Mouse (Mus musculus): ENCODE results near the gene Sdr39u1.

The Sdr39u1 gene

DNA sequence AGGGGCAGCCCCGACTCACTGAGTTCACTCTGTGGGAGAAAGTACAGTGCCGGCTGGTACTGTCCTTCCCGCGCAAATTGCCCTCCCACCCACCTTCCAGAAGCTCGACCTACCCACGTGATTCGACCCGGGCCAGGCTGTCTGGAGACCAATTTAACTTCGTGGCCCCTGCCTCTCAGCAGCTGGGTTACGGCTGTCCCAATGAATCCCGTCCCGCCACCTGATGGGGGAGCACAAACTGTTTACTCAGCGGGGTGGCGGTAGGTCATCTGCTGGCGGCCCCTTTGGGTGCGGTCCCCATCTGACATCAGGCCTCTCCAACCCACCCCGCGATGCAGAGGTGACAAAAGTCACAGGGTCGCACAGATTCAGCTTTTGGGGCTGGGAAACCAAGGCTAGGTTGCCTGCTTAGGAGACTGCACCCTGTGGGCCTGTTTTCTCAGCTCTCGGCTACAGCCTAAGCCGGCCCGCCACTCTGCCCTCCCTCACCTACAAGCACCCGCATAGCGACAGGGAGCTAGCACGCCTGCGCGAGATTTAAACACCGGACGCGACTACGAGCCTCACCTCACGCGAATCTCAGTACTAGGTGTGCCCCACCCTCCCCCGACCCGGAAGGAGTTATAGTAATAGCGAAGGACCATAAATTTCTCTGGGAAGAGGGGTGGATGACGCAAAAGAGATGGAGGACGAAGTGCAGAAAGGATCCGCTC is at the start of gene Sdr39u1:
Gene Sdr39u1 (minus strand): TSS at position 593 of the 713 bp plus-strand sequence.
- no peak for DNase-seq (ENCODE audit: extremely low spot score, low read depth, low spot score)

DNA sequence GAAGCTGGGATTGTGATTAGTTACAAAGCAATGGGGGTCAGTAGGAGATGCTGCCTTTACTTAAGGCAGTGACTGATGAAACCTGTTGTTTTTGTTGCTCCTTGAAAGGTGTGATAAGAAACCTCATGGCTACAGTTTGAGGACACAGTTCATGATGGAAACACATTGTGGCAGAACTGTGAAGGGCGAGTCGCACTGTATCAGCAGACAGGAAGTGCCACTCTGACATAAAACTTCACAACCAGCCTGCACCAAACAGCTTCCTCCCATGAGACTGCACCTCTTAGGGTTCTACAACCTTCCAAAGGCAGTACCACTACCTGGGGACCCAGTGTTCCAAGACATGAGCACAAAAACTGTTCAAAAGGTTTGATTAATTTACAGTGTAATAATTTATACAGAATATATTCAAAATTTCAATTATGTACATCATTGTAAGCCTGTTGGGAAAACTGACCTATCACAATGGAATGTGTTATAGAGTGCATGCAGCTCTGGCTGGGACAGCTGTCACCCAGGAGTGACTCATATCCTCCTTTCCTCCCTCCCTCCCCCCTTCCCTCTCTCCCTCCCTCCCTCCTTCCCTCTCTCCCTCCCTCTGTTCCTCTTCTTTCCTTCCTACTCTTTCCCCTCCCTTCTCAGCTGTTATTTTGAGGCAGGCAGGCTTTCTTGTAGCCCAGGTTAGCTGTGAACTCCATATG is 46.3 kb upstream of the Sdr39u1 start:
- DNase-seq (ENCODE audit: extremely low spot score, low read depth, low spot score): no peak

DNA sequence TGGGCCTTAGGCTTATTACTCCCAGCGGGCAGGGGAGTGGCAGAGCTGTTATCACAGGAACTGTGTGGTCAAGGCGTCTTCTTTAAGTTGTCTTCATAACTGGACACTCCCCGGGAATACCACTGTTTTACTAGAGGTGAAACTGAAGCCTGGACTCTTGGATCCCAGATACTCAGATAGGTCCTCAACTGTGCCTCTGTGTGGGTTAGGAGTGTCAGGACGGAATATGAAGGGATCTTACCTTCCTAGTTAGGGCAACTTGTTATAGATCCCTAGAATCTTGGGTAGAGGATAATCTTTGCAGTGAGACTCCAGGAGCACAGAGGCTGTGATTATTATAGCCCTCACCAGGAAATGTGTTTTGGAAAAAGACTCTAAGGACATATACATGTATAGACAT is 44.5 kb upstream of the Sdr39u1 start, which contains the start of gene Cma1:
Gene Cma1 (minus strand): TSS at position 101 of the 400 bp plus-strand sequence.
- DNase-seq (ENCODE audit: extremely low spot score, low read depth, low spot score): no peak

DNA sequence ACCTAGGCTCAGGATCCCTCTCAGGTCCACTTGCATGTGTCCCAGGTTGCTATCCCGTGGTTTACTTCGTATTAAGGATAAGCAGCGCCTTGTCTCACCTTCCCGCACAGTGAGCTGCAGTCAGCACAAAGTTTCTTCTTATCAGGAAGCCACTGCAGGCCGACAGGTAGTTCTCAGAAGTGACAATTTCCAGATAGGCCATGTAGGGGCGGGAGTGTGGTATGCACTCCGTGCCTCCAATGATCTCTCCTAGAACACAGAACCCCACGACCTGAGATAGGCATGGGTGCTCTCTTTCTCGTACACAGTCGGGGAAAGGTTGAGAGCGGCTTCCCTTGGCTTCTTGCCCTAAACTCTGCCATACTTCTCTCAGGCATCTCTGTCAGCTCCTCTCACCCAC is 43.5 kb upstream of the Sdr39u1 start:
- DNase-seq (ENCODE audit: extremely low spot score, low read depth, low spot score): no peak

DNA sequence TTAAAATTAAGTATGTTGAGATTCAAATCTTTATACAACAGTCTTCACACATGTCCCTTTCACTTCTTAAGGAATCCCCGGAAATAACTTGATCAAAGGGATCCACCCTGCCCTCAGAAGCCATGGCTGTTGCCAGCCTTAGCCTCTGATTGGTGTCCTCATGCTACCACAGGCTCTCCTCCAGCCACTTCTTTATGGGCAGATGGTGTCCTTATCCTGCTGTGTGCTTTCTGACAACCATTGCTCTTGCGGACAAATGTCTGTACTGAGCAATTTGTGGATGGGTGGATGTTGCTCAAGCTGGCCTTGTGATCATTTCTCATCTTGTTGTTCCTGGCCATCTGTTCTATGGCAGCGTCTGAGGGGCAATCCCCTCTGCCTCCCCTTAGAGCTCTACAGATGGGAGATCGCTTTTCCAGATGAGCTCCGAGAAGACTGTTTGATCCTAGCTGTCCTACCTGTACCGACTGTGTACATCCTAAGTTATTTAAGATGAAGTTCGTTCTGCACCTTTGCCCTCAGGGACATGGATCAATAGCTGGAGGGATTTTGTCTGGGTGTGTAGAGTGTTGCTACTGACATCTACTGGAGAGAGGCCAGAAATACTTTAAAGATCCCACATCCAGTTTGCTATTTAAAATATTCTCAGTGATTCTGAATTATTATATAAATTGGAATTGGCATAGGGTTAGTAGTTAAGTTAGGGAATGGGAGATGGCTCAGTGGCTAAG is 40.1 kb upstream of the Sdr39u1 start:
- no peak for DNase-seq (ENCODE audit: extremely low spot score, low read depth, low spot score)

DNA sequence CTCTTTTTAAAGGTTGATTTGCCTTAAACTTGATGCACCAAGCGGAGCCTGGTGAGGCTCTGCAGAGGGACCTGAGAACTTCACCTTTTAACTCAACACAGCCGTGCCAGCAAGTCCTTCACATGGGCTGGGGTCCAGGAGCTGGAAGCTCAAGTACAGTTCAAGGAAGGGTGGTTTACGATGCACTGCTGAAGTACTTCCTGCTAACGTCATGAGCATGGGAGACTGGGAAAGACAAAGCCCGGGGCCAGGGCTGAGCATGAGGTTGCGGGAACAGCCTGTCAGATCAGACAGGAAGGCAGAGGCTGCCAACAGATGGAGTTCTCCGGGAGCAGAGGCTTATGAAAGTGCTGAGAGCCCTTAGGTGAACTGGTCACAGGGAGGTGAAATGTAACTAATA is 33.5 kb upstream of the Sdr39u1 start:
- no peak for DNase-seq (ENCODE audit: extremely low spot score, low read depth, low spot score)

DNA sequence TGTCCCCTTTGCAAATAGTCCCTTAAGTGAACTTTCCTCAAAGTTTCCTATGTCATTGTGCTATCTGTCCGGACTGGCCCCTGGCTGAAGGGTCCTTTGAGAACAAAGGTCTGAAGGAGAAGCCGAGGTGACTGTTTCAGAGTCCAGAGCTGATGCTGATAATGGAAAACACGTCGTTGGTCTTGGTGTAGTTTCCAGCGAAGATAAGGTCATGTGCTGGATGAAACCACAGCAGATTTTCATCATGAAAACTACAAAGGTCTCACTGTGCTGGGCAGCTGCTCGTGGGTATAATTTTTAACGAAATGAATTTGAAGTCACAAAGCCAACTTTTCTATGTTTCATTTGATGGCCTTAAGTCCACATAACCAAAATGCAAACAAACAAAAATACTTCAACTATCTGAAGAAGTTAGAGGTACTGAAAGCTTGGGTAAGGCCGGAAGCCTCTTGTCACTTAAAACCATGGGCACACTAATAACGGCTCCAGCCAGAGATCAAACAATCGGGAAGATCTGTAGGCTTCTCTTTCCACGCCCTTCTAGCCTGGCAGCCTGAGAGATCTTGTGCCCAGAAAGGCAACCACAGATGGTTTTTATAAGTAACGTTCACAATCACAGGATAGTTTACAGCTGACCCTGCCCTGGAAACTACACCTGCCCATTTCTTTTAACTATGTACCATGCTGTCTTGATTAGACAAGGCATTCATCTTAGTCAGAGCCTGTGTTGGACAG is 29.3 kb upstream of the Sdr39u1 start:
- no peak for DNase-seq (ENCODE audit: extremely low spot score, low read depth, low spot score)

DNA sequence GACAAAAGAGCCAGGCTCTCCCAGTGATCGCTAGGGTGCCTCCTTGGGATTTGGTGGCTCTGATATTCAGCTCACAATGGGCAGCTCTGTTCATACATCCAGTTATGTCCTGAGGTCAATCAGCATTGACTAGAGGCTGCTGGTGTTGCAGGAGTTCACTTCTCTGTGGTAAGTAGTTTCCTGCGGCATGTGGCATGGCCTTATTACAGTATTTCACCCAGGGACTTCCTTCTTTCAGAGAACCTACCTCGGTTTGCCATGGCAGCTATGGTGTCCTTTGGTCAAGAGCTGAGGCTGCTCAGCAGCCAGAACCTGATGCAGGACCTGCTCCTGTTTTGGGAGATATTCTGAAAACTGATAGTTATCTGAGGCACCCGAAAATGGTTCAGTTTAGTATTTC is 26.8 kb upstream of the Sdr39u1 start:
- no peak for DNase-seq (ENCODE audit: extremely low spot score, low read depth, low spot score)

DNA sequence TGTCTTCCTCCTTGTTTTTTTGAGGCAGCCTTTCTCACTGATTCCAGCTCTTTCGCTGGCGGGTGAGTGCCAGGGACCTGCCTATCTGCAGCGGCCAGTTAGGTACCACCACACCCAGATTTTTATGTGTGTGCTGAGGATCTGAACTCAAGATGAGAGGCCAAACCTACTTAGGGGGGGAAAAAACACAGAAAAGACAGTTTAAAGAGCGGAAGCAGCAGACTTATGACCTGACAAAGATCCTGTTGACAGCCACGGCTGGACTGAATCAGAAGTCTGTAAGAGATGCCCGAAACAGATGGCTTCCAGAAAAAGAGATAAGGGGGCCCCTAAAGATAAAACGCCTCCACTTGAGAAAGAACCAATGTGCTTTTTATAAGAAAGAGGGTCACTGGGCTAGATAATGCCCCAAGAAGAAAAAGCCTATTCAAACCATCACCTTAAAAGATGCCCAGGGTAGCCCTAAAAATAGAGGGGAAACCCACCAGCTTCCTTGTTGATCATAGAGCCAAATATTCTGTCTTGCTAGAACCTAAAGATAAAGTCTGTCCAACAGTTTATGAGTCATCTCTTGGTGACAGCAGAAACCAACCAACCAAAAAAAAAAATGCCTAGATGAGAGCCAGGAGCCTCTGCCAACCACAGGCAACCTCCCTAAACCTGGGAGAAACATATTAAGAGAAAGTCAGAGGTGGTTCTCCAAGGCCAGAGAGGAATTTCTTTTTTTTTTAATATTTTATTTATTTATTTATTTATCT is 22.6 kb upstream of the Sdr39u1 start:
- DNase-seq (ENCODE audit: extremely low spot score, low read depth, low spot score): no peak

DNA sequence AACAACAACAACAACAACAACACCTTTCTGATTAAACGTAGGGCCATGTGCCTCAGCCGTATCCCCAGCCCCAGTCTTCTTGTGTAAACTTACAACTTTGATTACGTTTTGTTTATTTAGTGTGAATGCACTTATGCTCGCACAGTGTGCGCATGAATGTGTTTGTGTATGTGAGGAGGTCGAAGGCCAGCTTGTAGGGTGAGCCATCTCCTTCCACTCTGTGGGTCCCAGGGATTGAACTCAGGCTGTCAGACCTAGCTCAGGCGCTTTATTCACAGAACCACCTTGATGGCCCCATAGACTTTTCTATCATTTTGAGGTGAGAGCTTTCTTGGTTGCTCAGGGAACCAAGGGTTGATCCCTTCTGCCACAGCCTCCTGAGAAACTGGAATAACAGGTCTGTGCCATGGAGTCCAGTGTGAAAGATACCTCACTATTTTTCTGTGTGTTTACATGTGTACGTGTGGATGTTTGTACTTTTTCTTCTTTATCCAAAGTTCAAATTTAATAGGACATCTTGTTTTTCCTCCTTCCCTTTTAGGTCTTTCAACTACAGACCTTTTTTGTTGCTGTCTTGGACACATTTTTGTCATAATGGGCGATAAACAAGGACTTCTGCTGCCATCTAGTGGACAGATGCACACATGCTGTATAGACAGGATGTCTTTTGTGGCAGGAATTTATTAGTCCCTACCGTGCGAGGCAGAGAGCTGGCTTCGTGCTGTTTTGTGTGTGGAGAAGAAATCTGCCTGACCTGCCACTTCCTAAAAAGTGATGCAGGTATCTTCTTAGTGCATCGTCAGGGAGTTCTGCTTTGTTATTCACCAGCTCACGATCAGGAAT is 18.4 kb upstream of the Sdr39u1 start:
- peak; percentile 99 for DNase-seq (ENCODE audit: extremely low spot score, low read depth, low spot score)

DNA sequence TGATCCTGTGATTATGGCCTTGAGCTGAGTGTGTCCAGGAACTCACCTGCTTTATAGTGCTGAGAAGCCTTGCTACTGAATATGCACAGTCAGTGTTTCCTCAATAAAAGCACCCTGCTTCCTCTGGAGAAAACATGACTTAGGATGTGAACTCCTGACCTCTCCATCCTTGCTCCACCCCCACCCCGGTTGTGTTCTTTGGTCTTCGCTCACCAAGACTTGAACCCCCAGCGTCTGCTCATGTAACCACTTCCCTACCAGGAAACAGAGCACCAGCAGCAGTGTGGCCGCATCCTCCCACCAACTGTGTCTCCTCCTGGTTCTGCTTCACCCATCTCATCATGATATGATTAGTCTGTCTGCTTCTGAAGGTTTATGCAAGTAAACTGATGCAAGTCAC is 13.3 kb upstream of the Sdr39u1 start:
- no peak for DNase-seq (ENCODE audit: extremely low spot score, low read depth, low spot score)

DNA sequence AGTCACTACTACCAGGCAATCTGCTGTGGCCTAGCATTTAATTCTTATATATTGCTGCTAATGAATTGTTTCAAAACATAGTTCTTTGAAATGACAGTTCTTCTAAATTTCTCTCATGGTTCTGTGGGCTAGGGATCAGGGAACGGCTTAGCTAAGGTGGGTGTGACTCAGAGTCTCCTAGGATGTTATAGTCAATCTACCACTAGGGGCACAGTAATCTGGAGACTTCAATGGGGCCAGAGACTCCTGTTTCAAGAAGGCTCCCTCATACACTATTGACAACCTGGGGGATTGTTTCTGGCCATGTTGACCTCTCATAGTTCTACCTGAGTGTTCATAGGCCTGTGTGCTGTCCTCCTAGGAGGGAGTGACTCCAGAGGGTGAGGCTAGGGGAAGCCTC is 5.4 kb upstream of the Sdr39u1 start:
- DNase-seq (ENCODE audit: extremely low spot score, low read depth, low spot score): no peak

DNA sequence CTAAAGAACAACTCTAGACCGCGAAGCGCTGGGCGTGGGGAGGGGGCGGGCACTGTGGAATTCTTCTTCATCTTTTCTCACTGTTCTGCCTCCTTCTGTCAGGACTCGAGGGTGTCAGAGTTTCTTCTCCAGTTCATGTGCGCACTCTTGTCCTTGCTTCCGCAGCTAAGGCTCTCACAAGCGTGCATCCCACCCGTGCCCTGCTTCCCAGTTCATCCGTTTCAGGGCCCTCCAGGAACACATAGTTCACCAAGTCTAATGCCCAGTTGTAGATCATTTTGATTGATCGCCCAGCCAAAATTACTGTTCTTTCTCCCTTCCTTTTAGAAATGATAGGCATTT is 292 bp upstream of the Sdr39u1 start:
- DNase-seq (ENCODE audit: extremely low spot score, low read depth, low spot score): no peak

DNA sequence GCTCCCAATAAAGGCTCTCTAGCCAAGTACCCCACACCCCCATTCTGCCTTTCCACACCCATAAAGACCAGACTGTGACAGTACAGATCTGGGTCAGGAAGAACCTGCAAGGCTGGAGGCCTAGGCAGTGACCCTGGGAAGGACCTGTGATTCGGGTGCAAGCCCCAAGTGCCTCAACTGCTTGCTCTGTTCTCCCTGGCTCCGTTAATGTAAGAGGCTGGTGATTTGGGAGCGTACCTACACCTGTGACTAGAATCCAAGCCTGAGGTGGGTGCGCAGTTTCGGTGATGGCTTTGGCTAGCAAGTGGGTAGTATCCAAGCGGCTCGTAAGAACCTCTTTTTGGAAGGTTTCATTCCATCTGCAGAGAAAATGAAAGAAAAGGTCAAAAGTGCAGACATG is 1.1 kb downstream of the Sdr39u1 start:
- DNase-seq (ENCODE audit: extremely low spot score, low read depth, low spot score): no peak

DNA sequence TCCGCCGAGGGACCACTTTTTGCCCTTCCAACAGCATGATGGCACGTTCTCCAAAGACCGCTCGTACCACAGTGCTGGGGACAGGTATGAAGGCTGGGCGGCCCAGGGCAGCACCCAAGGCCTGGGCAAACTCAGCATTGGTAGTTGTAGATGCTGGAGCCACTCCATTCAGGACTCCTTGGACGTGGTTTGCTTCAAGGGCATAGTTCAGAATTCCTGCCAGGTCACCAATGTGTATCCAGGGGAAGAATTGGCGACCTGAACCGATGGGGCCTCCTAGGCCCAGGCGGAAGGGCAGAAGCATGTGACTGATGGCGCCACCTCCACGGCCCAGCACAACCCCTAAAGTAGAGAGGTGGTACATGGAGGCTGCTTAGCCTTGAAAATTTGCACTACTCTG is 2.4 kb downstream of the Sdr39u1 start:
- no peak for DNase-seq (ENCODE audit: extremely low spot score, low read depth, low spot score)

DNA sequence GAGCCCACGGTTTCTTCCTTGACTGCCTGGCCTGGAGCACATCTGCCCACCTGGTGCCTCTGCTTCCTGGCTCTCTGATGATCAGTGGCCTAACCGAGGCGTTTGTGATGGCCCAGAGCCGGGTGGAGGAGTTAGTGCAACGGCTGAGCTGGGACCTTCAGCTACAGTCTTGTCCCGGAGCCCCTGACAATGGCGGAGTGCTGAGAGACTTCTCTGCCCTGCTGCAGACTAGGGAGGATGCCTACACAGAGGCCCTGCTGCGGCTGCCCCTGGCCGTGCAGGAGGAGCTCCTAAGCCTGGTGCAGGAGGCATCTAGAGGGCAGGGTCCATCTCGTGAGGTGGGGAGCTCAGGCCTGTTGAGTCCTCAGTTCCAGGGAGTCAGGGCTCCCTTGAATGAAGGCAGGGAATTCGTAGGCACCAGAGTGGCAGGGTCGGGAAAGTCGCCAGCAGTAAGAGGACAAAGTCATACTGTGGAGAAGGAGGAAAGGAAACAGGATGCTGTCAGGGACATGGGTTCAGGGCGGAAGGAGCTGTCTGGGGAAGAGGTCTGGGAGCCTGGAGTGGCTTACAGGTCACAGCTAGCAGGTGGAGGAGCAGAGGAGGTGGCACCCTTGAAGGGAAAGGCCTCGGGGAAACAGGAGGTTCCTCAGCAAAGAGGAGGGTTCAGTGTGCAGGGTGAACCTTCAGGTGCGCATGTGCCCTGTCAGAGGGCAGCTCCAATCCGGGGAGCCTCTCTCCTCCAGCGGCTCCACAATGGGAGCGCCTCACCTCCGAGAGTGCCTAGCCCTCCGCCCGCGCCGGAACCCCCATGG is 13.3 kb downstream of the Sdr39u1 start:
- no peak for DNase-seq (ENCODE audit: extremely low spot score, low read depth, low spot score)

DNA sequence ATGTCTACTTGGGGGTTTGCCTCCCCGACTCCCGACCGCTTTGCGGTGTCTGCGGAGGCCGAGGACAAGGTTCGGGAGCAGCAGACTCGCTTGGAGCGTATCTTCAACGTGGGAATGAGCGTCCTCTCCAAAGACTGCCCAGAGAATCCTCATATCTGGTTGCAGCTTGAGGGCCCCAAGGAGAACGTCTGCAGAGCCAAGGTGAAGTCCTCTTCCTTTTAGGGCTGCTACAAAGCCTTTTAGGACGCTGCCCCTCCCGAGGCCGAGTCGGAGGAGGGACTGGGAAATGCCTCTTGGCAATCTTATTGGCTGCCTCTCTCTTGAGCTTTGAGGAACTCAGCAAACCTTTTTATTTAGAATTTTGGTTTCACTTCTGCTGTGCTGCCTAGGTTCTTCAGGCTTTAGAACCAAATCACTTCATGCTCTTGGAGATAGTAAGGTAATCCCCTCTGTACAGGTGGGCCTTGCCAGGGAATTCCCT is 14.3 kb downstream of the Sdr39u1 start:
- DNase-seq (ENCODE audit: extremely low spot score, low read depth, low spot score): no peak

DNA sequence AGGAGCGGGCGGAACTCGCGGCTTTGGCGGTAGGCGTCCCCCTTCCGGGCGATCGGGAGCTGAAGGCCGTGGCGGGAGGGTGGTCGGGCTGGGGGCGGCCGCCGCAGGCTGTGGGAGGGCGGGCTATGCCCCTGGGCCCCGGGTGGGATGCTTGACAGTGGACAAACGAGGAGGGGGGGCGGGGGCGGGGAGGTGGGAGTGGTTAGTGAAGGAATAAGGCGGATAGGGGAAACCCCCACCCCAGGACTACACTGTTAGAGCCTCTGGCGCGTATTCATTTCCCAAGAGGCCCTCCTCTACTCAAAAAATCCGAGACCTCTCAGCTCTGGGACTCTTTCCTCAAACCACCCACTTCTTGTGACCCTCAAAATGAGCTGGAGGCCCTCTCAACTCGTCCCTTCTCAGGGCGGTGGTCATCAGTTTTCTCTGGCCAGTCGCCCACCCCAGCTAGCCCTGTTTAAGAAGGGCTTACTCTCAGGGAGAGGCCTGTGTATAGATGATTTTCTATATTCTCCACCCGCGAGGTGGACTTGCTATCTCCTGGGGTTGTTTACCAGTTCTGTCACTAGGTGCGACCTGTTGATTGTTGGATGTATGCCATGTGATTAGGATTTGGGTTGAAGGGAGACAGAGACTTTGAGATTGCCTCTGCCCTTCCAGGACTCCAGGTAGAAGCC is 14.8 kb downstream of the Sdr39u1 start:
- no peak for DNase-seq (ENCODE audit: extremely low spot score, low read depth, low spot score)
